Mouse (Mus musculus): ENCODE data around the gene Atp6v0b. TPM values are rescaled to one million over a fixed set of nuclear protein-coding genes. Genes with fewer than 3 reads are reported as not detected.

Gene Atp6v0b
- polyA plus RNA-seq, 1 experiment = 768 TPM

DNA sequence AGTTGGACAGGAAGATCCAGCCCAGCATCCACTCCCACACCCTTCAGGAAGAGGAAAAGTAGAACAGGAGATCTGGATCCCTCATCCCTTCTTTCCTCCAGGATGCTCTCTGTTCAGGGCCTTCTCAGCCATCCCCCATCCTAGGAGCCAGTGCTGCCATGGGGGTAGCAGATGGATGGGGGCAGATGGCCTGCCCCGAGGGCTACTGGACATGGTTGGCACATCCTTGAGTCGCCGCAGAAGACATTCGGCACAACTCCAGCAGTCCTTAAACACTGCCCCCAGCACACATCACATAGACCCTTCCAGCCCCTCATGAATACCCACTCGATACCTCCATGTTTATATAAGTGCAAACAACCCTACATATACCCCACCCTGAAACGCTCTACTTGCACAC is 8.9 kb upstream of the Atp6v0b start:
- WGBS = 94% methylated on average over 6 of the region's 6 CpGs
- no peak for DNase-seq
- H3K27ac ChIP-seq (ENCODE audit: insufficient read depth, low read depth, low read length) = no peak overlapping the region
- 0 out of 2 replicates have a peak, but pooled peaks cover 1% of the 10 kb centered on the region for H3K4me1 ChIP-seq (ENCODE audit: control insufficient read depth, insufficient read depth, low read length)
- H3K4me3 ChIP-seq (ENCODE audit: insufficient read depth, low read depth, low read length) = no peak overlapping the region
- no peaks in the 10 kb centered on the region for H3K27me3 ChIP-seq (replicated peaks; ENCODE audit: control insufficient read depth, insufficient read depth, low read length)
- TF ChIP-seq CTCF (conservative IDR thresholded peaks at IDR 0.05; ENCODE audit: insufficient read depth, insufficient read length, low read depth, low read length) (no peak), POLR2A (IDR thresholded peaks at IDR 0.05; ENCODE audit: low read depth, low read length) (no peak)
- H3K36me3 ChIP-seq (ENCODE audit: control insufficient read depth, insufficient read depth, low read length) = peaks cover 3% of the 10 kb centered on the region; the same call in 1 of the 2 replicates

- TF ChIP-seq CTCF (conservative IDR thresholded peaks at IDR 0.05; ENCODE audit: insufficient read depth, insufficient read length, low read depth, low read length) (no peak), POLR2A (IDR thresholded peaks at IDR 0.05; ENCODE audit: low read depth, low read length) (no peak)
- H3K4me3 ChIP-seq (ENCODE audit: insufficient read depth, low read depth, low read length) = no peak overlapping the region
- H3K36me3 ChIP-seq (ENCODE audit: control insufficient read depth, insufficient read depth, low read length) = peaks cover 3% of the 10 kb centered on the region; the same call in 1 of the 2 replicates
- H3K27me3 ChIP-seq (replicated peaks; ENCODE audit: control insufficient read depth, insufficient read depth, low read length) = no peaks in the 10 kb centered on the region
- H3K4me1 ChIP-seq (ENCODE audit: control insufficient read depth, insufficient read depth, low read length) = 0 out of 2 replicates have a peak, but pooled peaks cover 2% of the 10 kb centered on the region
- no peak overlapping the region for H3K27ac ChIP-seq (ENCODE audit: insufficient read depth, low read depth, low read length)
- 78% methylated on average over 7 of the region's 7 CpGs for WGBS
- DNase-seq = no peak
These were observed 8.2 kb upstream of the Atp6v0b start for GRCm38 (mm10) chr4:117895339-117895738.

GRCm38 (mm10) chr4:117894601-117895000 is 7.5 kb upstream of the Atp6v0b start:
- Histone ChIP-seq H3K36me3 (ENCODE audit: control insufficient read depth, insufficient read depth, low read length) (peaks cover 3% of the 10 kb centered on the region; the same call in 1 of the 2 replicates), H3K27me3 (replicated peaks; ENCODE audit: control insufficient read depth, insufficient read depth, low read length) (no peaks in the 10 kb centered on the region), H3K4me3 (ENCODE audit: insufficient read depth, low read depth, low read length) (no peak overlapping the region), H3K27ac (ENCODE audit: insufficient read depth, low read depth, low read length) (no peak overlapping the region), H3K4me1 (ENCODE audit: control insufficient read depth, insufficient read depth, low read length) (0 out of 2 replicates have a peak, but pooled peaks cover 2% of the 10 kb centered on the region)
- WGBS = 88% methylated on average over 8 of the region's 8 CpGs
- TF ChIP-seq CTCF (conservative IDR thresholded peaks at IDR 0.05; ENCODE audit: insufficient read depth, insufficient read length, low read depth, low read length) = no peak
- no peak for TF ChIP-seq POLR2A (IDR thresholded peaks at IDR 0.05; ENCODE audit: low read depth, low read length)
- DNase-seq = no peak

GRCm38 (mm10) chr4:117893376-117893775 is 6.2 kb upstream of the Atp6v0b start:
- no peak overlapping the region for H3K4me3 ChIP-seq (ENCODE audit: insufficient read depth, low read depth, low read length)
- TF ChIP-seq CTCF (conservative IDR thresholded peaks at IDR 0.05; ENCODE audit: insufficient read depth, insufficient read length, low read depth, low read length) (no peak), POLR2A (IDR thresholded peaks at IDR 0.05; ENCODE audit: low read depth, low read length) (no peak)
- DNase-seq = peak; percentile 62
- WGBS = 11% methylated on average over 9 of the region's 9 CpGs
- no peak overlapping the region for H3K27ac ChIP-seq (ENCODE audit: insufficient read depth, low read depth, low read length)
- peaks cover 3% of the 10 kb centered on the region; the same call in 1 of the 2 replicates for H3K36me3 ChIP-seq (ENCODE audit: control insufficient read depth, insufficient read depth, low read length)
- H3K4me1 ChIP-seq (ENCODE audit: control insufficient read depth, insufficient read depth, low read length) = 0 out of 2 replicates have a peak, but pooled peaks cover 2% of the 10 kb centered on the region
- H3K27me3 ChIP-seq (replicated peaks; ENCODE audit: control insufficient read depth, insufficient read depth, low read length) = no peaks in the 10 kb centered on the region

DNA sequence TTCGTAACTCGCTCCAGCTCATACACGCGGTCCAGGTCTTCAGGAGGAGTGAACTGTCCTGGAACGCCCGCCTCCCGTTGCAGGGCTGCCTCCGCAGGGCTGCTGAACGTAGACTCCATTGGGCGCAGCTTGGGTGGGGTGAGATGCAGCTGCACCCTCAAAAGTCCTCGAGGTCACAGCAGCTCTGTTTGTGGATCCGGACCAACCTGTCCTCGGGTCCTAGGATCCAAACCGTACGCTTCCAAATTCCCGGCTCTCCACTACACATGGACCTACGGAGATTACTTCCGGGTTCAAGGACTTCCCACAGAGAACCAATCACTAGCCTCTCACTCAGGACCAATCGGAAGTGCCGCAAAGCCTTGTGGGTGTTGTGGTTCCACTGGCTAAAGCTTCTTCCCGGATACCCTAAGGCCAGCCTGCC is 4.6 kb upstream of the Atp6v0b start, which contains the start of gene Dph2:
Gene Dph2 (minus strand): TSS at position 295 of the 424 bp plus-strand sequence.
- TF ChIP-seq CTCF (conservative IDR thresholded peaks at IDR 0.05; ENCODE audit: insufficient read depth, insufficient read length, low read depth, low read length) (no peak), POLR2A (IDR thresholded peaks at IDR 0.05; ENCODE audit: low read depth, low read length) (no peak)
- H3K36me3 ChIP-seq (ENCODE audit: control insufficient read depth, insufficient read depth, low read length) = no peaks in the 10 kb centered on the region
- 0 out of 2 replicates have a peak, but pooled peaks cover 2% of the 10 kb centered on the region for H3K4me1 ChIP-seq (ENCODE audit: control insufficient read depth, insufficient read depth, low read length)
- WGBS = under 1% methylated on average over 21 of the region's 21 CpGs
- no peak within 1 kb of the TSS for H3K27ac ChIP-seq (ENCODE audit: insufficient read depth, low read depth, low read length)
- peak within 1 kb of the TSS; percentile 64 for H3K4me3 ChIP-seq (ENCODE audit: insufficient read depth, low read depth, low read length)
- no peaks in the 10 kb centered on the region for H3K27me3 ChIP-seq (replicated peaks; ENCODE audit: control insufficient read depth, insufficient read depth, low read length)
- peak; percentile 94 for DNase-seq

DNA sequence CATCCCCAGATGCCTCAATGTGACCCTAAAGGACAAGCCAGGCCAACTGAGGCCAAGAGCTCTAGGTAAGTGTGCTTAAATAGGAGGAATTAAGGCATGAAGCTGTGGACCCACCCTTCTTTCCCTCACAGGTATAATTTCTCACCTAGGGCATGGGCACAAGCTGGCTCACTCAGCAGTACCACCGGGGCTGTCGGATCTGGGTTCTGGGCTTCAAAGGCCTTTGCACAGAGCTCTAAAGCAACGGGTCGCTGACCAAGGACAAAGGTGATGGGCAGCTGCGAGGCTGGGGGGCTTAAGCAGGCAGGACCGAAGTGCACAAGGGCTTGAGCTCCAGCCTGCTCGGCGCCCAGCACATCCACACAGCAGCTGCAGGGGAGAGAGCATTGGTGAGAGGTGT is 3.6 kb upstream of the Atp6v0b start:
- H3K36me3 ChIP-seq (ENCODE audit: control insufficient read depth, insufficient read depth, low read length) = no peaks in the 10 kb centered on the region
- WGBS = 74% methylated on average over 8 of the region's 8 CpGs
- no peak overlapping the region for H3K27ac ChIP-seq (ENCODE audit: insufficient read depth, low read depth, low read length)
- DNase-seq = no peak
- peaks cover 2% of the 10 kb centered on the region; the same call in 1 of the 2 replicates for H3K4me1 ChIP-seq (ENCODE audit: control insufficient read depth, insufficient read depth, low read length)
- no peaks in the 10 kb centered on the region for H3K27me3 ChIP-seq (replicated peaks; ENCODE audit: control insufficient read depth, insufficient read depth, low read length)
- no peak overlapping the region for H3K4me3 ChIP-seq (ENCODE audit: insufficient read depth, low read depth, low read length)
- TF ChIP-seq POLR2A (IDR thresholded peaks at IDR 0.05; ENCODE audit: low read depth, low read length) (no peak), CTCF (conservative IDR thresholded peaks at IDR 0.05; ENCODE audit: insufficient read depth, insufficient read length, low read depth, low read length) (no peak)

- H3K27ac ChIP-seq (ENCODE audit: insufficient read depth, low read depth, low read length) = no peak overlapping the region
- no peak for TF ChIP-seq POLR2A (IDR thresholded peaks at IDR 0.05; ENCODE audit: low read depth, low read length)
- TF ChIP-seq CTCF (conservative IDR thresholded peaks at IDR 0.05; ENCODE audit: insufficient read depth, insufficient read length, low read depth, low read length) = no peak
- H3K36me3 ChIP-seq (ENCODE audit: control insufficient read depth, insufficient read depth, low read length) = no peaks in the 10 kb centered on the region; the same call in 1 of the 2 replicates
- whole genome bisulfite sequencing = 92% methylated on average over 14 of the region's 14 CpGs
- no peak for DNase-seq
- H3K4me3 ChIP-seq (ENCODE audit: insufficient read depth, low read depth, low read length) = no peak overlapping the region
- no peaks in the 10 kb centered on the region for H3K27me3 ChIP-seq (replicated peaks; ENCODE audit: control insufficient read depth, insufficient read depth, low read length)
- peaks cover 2% of the 10 kb centered on the region; the same call in 1 of the 2 replicates for H3K4me1 ChIP-seq (ENCODE audit: control insufficient read depth, insufficient read depth, low read length)
These were observed 2.9 kb upstream of the Atp6v0b start for GRCm38 (mm10) chr4:117890031-117890430.

All from kidney, adult 2 months (tissue).